Mouse (Mus musculus): Measurements from ENCODE around the gene Fam169a. TPM values are rescaled to one million over a fixed set of nuclear protein-coding genes. Genes with fewer than 3 reads are reported as not detected.
"Not testable (repeated sequence)": the region's sequence is repeated elsewhere in the genome, so short reads cannot be mapped to it uniquely, and the experiment has no call there.

The Fam169a gene
- polyA plus RNA-seq, 1 experiment: not detected

DNA sequence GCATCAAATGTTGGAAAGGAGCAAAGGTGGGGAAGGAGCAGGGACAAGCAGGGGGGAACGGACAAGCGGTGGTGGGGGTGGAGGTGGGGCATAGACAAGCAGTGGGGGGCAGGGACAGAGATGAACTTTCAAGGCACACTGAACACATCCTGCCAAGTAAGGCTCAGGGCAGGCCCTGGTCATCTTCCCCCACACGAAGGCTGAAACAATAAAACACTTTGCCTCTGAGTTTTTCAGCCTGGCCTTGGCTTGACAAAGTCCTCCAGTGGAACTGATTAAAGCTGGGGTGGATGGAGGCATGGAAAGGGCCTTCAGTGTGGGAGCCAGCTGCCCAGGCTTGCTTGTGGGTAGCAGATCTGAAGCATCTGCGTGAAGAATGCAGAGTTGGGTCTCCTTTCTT, 9.3 kb upstream of the Fam169a start:
- WGBS: 68% methylated on average over 4 of the region's 4 CpGs
- Histone ChIP-seq H3K4me1 (ENCODE audit: control insufficient read depth, insufficient read depth, low read length) (no peaks in the 10 kb centered on the region), H3K4me3 (ENCODE audit: insufficient read depth, low read depth, low read length) (no peak overlapping the region), H3K27ac (ENCODE audit: insufficient read depth, low read depth, low read length) (no peak overlapping the region)
- TF ChIP-seq CTCF (IDR thresholded peaks at IDR 0.05; ENCODE audit: insufficient read depth, low read depth, low read length) (no peak), POLR2A (IDR thresholded peaks at IDR 0.05; ENCODE audit: insufficient read depth, low read depth, low read length) (no peak)

DNA sequence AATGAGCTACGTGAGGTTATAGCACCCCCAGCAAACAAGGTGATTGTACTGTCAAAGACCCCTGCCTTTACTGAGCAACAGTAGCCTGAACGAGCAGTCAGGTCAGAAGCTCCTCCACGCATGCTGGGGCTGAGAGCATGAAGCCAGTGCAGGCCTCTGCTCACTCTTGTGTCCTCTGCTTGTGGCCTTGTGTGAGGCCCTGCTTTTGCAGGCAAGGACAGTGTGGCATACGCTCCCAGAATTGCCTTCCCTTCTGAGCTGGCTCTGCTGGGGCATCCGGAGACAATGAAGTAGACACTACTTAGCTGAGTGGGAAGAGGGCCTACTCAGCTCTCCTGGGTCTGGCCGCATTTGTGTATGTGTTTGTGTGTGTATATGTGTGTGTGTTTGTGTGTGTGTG, 7.3 kb upstream of the Fam169a start:
- 95% methylated on average over 6 of the region's 6 CpGs for WGBS
- TF ChIP-seq POLR2A (IDR thresholded peaks at IDR 0.05; ENCODE audit: insufficient read depth, low read depth, low read length): no peak
- no peak for TF ChIP-seq CTCF (IDR thresholded peaks at IDR 0.05; ENCODE audit: insufficient read depth, low read depth, low read length)
- no peak overlapping the region for H3K27ac ChIP-seq (ENCODE audit: insufficient read depth, low read depth, low read length)
- peaks cover 3% of the 10 kb centered on the region; the same call in 1 of the 2 replicates for H3K4me1 ChIP-seq (ENCODE audit: control insufficient read depth, insufficient read depth, low read length)
- H3K4me3 ChIP-seq (ENCODE audit: insufficient read depth, low read depth, low read length): no peak overlapping the region

DNA sequence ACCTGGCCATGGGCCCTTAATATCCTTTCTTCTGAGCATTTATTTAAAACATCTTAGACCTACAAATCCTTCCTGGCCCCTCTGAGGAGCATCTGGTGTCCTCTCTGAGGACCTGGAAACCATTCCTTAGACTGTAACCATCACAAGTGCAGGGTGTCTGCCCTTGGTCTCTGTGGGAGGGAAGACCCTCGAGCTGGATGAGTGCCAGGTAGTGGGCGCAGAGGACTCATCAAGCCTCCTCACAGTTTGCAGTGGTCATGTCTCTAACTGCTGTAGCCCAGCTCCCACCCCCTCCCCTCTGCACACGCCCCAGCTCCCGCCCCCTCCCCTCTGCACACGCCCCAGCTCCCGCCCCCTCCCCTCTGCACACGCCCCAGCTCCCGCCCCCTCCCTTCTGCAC, 6.8 kb upstream of the Fam169a start:
- Histone ChIP-seq H3K4me1 (ENCODE audit: control insufficient read depth, insufficient read depth, low read length) (peaks cover 3% of the 10 kb centered on the region; the same call in 1 of the 2 replicates), H3K27ac (ENCODE audit: insufficient read depth, low read depth, low read length) (no peak overlapping the region), H3K4me3 (ENCODE audit: insufficient read depth, low read depth, low read length) (no peak overlapping the region)
- 52% methylated on average over 4 of the region's 8 CpGs for WGBS
- no peak for TF ChIP-seq CTCF (IDR thresholded peaks at IDR 0.05; ENCODE audit: insufficient read depth, low read depth, low read length)
- no peak for TF ChIP-seq POLR2A (IDR thresholded peaks at IDR 0.05; ENCODE audit: insufficient read depth, low read depth, low read length)

DNA sequence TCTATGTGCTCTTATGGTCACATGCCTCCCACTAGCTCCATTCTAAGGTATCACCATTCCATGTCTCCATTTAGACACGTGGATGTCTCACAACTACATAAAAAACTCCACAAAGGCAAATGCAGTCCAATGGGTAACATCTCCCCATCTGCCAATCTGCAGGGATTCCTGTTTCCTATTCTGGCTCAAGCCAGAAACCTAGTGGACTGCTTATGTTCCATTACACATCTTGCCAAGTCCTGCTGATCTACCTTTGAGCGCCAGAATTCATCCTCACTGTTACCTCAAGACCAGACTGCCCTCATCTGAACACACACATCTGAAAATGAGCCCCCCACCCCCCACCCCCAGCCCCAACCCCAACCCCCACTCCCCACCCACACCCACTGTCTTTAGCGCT, 4.9 kb upstream of the Fam169a start:
- no peak overlapping the region for H3K4me3 ChIP-seq (ENCODE audit: insufficient read depth, low read depth, low read length)
- H3K27ac ChIP-seq (ENCODE audit: insufficient read depth, low read depth, low read length): no peak overlapping the region
- WGBS: 90% methylated on average over 3 of the region's 3 CpGs
- TF ChIP-seq CTCF (IDR thresholded peaks at IDR 0.05; ENCODE audit: insufficient read depth, low read depth, low read length): no peak
- TF ChIP-seq POLR2A (IDR thresholded peaks at IDR 0.05; ENCODE audit: insufficient read depth, low read depth, low read length): no peak
- H3K4me1 ChIP-seq (ENCODE audit: control insufficient read depth, insufficient read depth, low read length): peaks cover 3% of the 10 kb centered on the region; the same call in 1 of the 2 replicates

DNA sequence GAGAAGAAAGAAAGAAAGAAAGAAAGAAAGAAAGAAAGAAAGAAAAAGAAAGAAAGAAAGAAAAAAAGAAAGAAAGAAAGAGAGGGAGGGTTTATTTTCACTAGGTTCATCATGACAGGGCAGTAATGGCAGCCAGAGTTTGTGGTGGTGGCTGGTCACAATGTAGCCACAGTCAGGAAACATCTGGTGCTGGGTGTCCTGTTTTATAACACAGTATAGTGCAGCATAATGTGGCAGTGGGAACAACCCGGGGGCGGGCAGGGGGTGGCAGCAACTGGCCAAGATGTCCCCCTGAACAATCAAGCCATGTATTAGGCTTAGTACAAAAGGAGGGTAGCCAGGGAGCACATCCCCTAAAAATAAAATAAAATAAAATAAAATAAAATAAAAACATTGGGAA, 3.7 kb upstream of the Fam169a start:
- TF ChIP-seq POLR2A (IDR thresholded peaks at IDR 0.05; ENCODE audit: insufficient read depth, low read depth, low read length): no peak
- no peak for TF ChIP-seq CTCF (IDR thresholded peaks at IDR 0.05; ENCODE audit: insufficient read depth, low read depth, low read length)
- no peak overlapping the region for H3K4me3 ChIP-seq (ENCODE audit: insufficient read depth, low read depth, low read length)
- peaks cover 3% of the 10 kb centered on the region; the same call in 1 of the 2 replicates for H3K4me1 ChIP-seq (ENCODE audit: control insufficient read depth, insufficient read depth, low read length)
- no peak overlapping the region for H3K27ac ChIP-seq (ENCODE audit: insufficient read depth, low read depth, low read length)
- WGBS: 84% methylated on average over 2 of the region's 2 CpGs

DNA sequence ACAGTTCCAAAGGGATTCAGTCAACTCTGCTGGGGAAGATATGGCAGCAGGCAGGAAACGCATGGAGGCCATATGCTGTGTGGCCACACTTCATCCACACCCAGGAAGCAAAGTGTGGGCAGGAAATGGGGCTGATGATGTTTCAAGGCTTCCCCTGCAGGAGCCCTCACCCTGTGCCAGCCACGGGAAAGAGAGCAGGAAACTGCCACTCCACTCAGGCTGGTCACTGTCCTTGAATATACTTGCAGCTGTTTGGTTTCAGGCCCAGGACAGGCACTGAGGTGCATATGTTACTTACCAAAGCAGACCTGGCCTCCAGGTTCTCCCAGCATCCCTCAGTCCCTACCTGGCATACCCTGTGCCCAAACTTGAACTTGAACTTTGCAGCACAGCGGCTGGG, 2.7 kb upstream of the Fam169a start:
- Histone ChIP-seq H3K4me3 (ENCODE audit: insufficient read depth, low read depth, low read length) (no peak overlapping the region), H3K27ac (ENCODE audit: insufficient read depth, low read depth, low read length) (no peak overlapping the region), H3K4me1 (ENCODE audit: control insufficient read depth, insufficient read depth, low read length) (peaks cover 3% of the 10 kb centered on the region; the same call in 1 of the 2 replicates)
- no peak for TF ChIP-seq POLR2A (IDR thresholded peaks at IDR 0.05; ENCODE audit: insufficient read depth, low read depth, low read length)
- no peak for TF ChIP-seq CTCF (IDR thresholded peaks at IDR 0.05; ENCODE audit: insufficient read depth, low read depth, low read length)
- WGBS: 75% methylated on average over 3 of the region's 3 CpGs

DNA sequence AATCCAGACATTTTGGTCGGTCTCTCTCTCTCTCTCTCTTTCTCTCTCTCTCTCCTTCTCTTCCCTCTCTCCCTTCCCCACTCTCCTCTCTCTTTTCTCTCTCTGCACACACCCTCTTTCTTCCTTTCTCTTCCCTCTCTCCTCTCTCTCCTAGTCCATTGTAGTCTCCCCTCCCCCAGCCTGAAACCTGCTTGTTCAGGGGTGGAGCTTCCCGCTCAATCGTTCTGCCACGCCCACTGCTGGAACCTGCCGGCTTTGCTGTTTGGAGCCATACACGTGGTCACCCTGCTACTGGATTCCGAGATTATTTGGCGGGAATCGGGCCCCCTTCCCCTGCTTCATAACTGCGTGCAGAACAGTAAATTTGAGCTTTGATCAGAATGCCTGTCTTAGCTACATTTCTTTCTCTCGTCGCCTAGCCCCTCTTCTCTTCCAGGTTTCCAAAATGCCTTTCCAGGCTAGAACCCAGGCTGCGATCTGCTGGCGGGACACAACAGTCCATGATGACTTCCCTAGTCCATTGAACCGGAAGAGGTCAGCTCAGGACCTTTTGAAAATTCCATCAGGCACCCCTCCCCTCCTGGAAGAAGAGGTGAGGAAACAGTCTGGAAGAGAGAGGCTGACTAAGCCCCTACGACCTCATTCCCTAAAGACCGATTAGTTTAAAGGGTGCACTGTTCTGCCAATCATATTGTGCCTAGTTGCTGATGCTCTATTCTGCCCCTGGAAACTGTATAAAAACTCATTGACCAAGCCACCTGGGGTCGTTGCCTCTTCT, 2.1 kb upstream of the Fam169a start:
- H3K27ac ChIP-seq (ENCODE audit: insufficient read depth, low read depth, low read length); H3K4me3 ChIP-seq (ENCODE audit: insufficient read depth, low read depth, low read length); H3K4me1 ChIP-seq (ENCODE audit: control insufficient read depth, insufficient read depth, low read length): not testable (repeated sequence)
- WGBS: 47% methylated on average over 18 of the region's 18 CpGs

DNA sequence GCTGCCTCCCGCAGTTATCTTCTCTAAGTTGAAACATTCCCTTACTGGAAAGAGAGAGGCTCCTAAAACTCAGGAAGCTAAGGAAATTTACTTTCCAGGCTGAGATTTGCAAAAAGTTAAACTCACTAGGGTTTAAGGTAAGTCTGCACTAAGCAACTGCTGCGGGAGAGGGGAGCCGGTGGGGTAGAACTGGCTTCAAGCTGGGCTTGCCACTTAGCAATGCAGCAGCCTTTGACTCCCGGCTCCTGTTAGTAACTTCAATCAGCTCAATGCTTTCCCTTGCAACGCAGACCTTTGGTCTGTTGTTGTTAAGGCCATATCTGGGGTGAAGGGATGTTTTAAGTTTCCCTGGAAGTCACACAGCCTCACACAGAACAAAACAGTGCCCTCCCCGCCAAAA, 605 bp downstream of the Fam169a start:
- Histone ChIP-seq H3K4me3 (ENCODE audit: insufficient read depth, low read depth, low read length) (no peak overlapping the region), H3K27ac (ENCODE audit: insufficient read depth, low read depth, low read length) (no peak overlapping the region), H3K4me1 (ENCODE audit: control insufficient read depth, insufficient read depth, low read length) (peaks cover 3% of the 10 kb centered on the region; the same call in 1 of the 2 replicates)
- WGBS: 57% methylated on average over 6 of the region's 6 CpGs
- TF ChIP-seq CTCF (IDR thresholded peaks at IDR 0.05; ENCODE audit: insufficient read depth, low read depth, low read length): no peak
- no peak for TF ChIP-seq POLR2A (IDR thresholded peaks at IDR 0.05; ENCODE audit: insufficient read depth, low read depth, low read length)

DNA sequence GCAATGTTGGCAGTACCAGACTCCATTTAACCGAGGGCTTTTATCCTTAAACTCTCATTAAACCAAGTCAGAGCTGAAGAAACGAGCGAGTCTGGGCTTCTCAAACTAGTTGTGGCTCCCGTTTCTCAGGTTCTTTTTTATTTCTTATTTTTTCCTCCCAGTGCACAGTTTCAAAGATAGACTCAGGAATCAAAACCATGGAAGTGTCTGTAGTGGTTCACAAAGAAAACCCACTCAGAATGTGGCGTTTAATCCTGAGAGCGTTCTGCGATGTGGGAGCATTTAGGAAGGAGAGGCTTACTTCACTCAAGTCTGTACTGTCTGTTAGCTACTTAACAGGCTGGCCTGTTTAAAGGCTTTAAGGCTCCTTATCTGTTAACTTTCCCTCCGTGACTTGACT, 1.1 kb downstream of the Fam169a start:
- no peak for TF ChIP-seq POLR2A (IDR thresholded peaks at IDR 0.05; ENCODE audit: insufficient read depth, low read depth, low read length)
- TF ChIP-seq CTCF (IDR thresholded peaks at IDR 0.05; ENCODE audit: insufficient read depth, low read depth, low read length): no peak
- WGBS: 79% methylated on average over 8 of the region's 8 CpGs
- Histone ChIP-seq H3K4me1 (ENCODE audit: control insufficient read depth, insufficient read depth, low read length) (peaks cover 3% of the 10 kb centered on the region; the same call in 1 of the 2 replicates), H3K27ac (ENCODE audit: insufficient read depth, low read depth, low read length) (no peak overlapping the region), H3K4me3 (ENCODE audit: insufficient read depth, low read depth, low read length) (no peak overlapping the region)
